Mouse (Mus musculus): ENCODE measurements at regions not wholly inside any gene's neighbourhood (a gene's known extent, or its start where the extent isn't known, plus 50 kb on each side); places are given as distances from the start of the nearest gene placed in this dataset.

DNA sequence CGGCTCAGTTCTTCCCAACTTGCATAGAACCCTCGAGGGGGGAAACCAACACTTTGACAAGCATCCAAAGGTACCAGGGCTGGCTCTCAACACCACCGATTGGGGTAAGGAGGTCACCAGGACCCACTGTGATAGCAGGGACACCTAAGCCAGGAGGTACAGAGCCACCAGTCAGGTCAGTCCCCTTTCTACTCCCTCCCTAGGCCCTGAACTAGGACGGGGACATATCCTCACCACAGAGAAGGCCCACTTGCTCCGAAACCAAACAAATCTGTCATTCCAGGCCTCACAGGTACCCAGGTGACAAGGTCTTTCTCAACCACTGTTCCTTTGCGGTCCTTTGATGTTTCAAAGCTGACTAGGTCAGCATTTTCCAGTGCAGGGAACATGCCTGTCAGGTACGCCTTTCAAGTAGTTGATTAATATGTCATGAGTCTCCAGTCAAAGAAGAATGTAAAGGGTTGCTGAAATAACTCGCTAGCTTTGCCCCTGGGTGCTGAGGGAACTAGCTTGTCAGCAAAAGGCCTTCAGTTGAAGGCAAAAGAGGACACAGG lies 95.4 kb downstream of the Zfp36l1 start:
- DNase-seq = no peak

DNA sequence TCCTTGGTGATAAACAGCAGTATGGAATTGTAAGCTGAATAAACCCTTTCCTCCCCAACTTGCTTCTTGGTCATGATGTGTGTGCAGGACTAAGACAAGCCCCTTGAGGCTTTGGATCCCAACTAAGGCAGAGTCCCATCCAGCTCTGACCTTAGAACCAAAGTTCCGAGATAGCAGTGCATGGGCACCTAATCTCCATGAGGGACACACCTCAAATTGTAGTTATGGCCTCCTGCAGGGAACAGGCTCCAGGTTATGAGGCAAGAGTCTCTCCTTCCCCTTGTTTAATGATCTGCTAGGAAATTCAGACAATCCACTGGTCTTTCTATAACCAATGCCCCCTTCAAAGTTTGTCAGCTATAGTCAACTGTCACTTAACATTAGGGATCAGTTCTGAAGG lies 96.9 kb downstream of the Zfp36l1 start:
- no peak for DNase-seq

DNA sequence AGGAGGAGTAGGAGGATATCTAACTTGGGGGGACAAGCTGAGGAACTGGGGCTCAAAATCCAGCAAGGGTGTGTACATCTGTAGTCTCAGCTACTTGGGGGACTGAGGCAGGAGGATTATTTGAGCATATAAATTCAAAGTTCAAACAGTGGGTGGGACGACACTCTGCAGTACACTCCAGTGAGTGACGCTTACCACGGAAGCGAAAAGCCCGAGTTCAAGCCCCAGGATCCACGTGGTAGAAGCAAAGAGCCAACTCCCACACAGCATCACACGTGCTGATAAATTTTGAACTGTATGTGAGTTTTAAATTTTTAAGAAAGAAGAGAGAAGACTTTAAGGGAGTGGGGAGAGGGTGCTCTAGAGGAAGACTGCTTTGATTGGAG lies 98.2 kb downstream of the Zfp36l1 start:
- no peak for DNase-seq

DNA sequence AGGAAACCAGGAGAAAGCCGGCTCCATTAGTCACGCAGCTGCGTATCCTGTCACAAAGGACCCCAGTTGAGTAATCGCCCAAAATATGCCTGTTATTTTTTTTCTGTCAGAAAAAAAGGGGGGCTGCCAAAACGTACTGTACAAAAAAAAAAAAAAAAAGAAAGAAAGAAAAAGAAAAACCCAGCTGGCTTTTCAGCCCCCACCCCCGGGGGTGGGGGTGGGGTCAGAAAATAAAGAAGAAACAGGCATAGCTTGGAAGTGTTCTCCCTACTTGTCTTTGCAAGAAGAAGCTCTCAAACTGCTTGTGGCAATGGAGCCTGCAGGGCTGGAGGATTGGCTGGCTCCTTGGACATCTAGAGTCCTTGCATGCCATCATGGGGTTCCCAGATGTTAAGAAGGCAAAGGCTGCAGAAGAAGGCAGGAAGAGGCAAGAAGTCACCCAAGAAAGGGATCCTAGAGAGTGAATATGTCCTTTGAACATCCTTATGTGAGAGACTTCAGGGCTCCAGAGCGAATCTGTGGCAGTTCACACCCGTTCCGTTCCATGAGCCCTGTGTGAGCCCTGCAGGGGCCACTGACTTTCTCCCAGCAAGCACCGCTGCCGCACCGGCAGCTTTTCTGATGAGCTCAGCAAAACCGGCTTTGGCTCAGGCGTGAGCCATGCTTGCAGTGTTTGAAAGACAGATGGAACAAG lies 98.8 kb downstream of the Zfp36l1 start:
- peak; percentile 52 for DNase-seq

DNA sequence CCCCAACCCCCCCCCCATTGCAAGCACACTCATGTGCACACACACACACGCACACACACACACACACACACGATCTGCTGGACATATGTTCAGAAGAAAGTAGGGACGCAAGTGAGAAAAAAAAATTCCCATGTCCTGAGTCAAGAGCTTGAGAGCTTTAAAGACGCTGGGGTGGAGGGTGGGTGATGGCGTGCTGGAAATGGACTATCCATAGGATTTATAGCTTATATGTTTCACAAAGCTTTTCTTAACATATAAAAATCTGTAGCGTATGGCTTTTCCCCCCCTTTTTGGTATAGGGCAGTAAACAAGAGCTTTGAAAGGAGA lies 99.3 kb downstream of the Zfp36l1 start:
- no peak for DNase-seq

GRCm38 (mm10) chr12:80011916-80012315 lies 100.9 kb downstream of the Zfp36l1 start:
- DNase-seq = no peak

DNA sequence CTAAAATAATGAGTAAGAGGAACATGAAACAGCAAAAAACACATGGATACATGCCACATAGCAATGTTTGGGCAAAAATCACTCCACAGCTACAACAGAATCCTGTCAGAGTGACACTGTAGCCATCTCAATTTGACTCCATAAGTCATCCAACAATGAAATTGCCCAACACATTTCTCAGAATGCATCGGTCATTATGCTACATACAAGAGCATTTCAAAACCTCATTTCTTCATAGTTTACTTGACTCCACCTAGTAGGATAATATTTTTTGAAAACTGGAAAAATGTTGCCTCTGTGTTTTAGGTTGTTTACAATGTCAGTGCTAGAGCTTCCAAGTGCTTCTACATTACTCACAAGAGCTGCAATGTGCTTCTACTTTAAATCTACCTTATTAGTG lies 101.9 kb downstream of the Zfp36l1 start:
- DNase-seq = no peak

GRCm38 (mm10) chr12:80010220-80010619 lies 102.6 kb downstream of the Zfp36l1 start:
- no peak for DNase-seq

DNA sequence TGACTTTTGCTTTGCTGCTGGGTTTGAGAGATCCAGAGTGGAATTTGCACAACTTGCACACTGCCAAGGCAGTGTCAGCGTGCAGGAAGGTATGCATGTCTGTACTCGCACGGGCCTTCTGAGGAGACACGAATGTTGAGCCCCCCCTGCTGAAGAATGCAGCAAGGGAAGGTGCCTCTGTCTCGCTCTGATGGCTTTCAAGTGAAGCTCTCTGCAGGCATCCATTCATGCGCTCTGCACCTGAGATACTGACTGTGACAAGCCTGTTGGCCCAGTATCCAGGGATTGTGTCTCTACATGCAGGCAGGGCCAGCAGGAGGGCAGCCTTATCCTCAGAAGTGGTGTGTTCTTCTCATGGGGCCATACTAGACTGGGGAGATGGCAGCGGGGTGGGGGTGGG lies 105.0 kb downstream of the Zfp36l1 start:
- DNase-seq = no peak

DNA sequence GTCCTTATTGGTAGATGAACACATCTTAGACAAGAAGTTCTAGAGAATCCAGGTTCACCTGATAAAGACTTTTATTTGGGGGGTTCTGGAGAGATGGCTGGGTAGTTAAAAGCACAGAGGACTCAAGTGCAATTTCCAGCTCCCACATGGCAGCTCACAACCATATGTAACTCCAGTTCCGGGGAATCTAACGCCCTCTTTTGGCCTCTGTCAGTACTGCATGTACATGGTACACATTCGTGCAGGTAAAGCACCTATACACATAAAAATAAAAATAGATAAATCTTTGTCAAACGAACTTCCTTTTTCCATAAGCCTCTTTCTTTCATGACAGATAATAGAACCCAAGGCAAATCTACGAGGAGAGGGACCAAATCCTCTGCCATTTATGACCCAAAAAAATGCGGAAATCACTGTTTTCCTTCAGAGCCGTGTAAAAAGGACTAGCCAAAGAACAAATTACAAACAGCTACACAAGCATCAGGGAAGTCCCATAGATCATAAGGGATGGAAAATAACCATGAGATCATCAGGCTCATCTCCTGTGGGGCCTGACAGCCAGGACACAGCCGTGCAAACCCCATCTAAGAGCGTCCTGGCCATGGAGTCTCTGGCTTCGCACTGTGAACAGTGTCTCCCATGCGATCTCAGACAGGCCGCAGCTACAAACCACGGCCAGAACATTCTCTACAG lies 107.4 kb downstream of the Zfp36l1 start:
- DNase-seq = no peak

DNA sequence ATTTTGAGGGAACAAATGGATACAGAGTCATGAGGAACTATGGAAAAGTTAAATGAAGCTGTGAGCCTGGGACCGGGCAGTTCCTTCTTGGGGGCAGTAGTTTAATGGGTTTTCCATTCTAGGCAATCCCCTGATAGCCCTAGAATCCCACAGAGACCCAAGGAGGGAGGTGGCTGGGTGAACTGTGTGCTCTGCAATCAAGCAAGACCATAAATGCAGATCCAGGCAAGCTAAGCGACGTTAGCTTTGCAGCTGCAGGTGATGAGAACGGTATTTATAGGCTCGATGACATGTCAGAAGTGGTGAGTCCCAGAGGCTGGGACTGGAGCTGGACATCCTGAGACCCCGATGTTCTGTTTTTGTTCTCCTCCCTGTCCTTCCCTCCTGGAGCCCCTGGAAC lies 108.2 kb downstream of the Zfp36l1 start:
- no peak for DNase-seq

DNA sequence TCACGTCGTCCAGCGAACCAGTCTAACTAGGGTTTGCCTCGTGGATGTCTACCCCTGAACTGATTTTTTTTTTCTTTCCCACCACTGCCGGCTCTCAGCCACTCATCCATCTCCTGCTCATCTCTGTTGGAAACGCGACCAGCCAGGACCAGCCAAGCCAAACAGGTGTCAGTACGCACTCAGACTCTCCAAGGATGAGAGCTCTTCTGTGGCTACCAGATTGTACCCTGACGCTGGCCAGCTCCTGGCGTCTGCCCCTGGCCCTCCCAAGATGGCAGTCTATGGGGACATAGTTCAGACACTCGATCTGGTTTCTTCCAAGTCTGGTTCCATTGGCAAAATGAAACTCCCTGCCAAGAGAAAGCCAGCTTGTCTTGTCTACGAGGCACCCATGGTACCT lies 109.3 kb downstream of the Zfp36l1 start:
- no peak for DNase-seq

DNA sequence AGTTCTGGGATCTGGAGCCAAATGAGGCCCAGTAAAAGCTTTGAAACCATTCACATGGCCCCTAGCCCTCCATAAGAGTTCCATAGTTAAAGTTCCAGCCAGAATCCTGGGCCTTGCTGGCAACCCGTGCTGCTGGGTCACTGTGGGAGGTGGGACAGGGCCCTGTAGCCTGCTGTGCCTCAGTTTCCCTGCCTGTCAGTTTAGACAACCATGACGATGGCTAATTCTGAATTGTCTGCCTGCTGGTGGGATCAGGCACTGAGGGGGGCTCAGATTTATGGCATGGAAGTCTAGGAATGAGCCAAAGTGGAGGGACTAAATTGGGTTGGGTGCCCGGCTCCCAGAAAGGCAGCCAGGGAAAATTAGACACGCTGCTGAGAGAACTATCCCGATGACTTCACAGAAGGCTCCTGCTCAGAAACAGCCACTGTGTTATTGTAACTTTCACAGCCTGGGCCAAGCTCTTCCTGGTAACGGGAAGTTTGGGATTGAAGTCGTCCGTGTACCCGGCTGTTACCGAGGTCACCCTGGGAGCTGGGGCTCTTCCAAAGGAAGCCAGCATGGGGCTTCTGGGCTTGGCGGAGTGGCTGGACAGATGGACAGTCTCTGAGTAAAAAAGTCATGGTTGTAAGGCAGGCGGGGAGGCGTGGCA lies 110.2 kb downstream of the Zfp36l1 start:
- DNase-seq = no peak

DNA sequence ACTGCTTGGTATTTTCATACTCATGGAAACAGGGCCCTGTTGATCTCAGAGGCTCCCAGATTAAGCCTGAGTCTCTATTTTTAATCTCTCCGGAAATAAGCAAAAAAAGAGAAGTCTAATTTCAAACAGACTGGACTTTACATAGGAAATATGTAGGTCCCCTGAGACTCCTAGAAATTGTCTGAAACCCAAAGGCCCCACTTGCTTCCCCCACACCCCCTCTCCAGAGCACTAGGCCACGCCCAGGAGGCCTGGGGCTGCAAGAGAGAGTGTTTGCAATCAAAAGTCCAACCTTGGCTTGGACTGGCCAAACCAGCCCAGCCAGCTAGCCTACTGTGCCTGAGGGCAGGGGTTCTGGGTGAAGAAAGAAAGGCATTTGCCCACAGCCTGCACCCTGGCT lies 111.0 kb downstream of the Zfp36l1 start:
- DNase-seq = no peak

DNA sequence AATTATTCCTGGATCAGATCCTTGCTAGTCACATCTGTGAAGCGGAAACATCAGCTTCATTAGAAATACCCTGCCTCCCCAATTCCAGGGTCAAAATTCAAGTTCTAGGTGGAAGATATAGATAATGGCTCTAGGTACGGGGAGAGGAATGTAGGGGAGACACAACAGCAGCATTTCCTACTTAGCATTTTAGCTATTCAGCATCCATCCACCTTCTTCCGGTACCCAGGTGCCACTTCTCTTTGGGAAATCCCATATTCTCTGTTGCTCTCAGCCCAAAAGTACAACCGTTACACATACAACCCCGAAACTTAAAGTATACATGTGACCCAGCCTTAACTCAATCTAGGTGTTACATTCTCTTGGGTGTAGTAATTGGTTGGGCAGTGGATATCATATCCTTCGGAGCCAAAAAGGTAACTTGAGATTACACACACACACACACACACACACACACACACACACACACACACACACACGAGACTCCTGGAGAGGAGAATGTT lies 112.9 kb downstream of the Zfp36l1 start:
- no peak for DNase-seq

- DNase-seq = no peak
Observed at GRCm38 (mm10) chr12:79998788-79999187, 114.0 kb downstream of the Zfp36l1 start.

- DNase-seq = no peak
Observed at GRCm38 (mm10) chr12:79998339-79998738, 114.5 kb downstream of the Zfp36l1 start.

DNA sequence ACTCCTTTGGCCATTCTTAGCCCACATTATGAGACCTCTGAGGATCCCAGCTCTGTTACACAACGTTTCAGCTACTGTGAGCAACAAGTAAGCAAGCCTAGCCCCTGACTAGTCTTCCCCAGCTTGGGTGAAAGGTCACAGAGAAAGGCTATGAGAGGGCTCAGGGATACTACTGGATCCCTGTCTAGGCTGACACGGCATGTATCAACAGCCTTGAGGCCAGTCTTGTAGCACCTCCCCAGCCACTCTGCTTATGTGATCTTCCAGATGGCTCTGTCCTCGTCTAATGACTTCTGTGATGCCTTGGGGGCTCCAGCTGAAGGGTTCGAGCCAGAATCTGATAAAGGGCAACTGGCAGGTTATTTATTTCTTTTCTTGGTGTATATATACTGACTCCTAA lies 115.6 kb downstream of the Zfp36l1 start:
- DNase-seq = no peak

DNA sequence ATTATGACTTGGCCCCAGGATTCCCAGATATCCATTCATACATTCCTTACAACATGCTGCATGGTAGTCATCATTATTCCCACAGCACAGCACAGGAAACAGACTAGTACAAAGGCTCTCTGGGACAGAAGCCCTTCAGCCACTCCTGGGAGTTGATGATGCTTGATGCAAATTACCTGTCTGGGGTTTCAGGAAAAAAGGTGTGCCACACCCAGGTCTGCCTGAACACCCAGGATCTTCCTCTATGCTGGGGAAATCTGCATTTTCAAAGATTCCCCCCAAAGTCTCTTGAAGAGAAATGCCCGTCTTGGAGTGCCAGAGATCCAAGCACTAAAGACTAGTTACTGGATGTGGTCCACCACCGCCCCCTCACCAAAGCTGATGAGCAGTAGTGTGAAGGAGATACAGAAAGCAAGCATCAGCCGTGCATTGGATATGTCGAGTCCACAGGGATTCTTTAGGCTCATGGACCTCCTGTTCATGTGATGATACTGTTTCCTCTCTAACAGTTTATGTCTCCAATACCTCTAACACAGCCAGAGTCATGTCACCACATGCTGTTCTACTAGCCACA lies 117.2 kb downstream of the Zfp36l1 start:
- no peak for DNase-seq

DNA sequence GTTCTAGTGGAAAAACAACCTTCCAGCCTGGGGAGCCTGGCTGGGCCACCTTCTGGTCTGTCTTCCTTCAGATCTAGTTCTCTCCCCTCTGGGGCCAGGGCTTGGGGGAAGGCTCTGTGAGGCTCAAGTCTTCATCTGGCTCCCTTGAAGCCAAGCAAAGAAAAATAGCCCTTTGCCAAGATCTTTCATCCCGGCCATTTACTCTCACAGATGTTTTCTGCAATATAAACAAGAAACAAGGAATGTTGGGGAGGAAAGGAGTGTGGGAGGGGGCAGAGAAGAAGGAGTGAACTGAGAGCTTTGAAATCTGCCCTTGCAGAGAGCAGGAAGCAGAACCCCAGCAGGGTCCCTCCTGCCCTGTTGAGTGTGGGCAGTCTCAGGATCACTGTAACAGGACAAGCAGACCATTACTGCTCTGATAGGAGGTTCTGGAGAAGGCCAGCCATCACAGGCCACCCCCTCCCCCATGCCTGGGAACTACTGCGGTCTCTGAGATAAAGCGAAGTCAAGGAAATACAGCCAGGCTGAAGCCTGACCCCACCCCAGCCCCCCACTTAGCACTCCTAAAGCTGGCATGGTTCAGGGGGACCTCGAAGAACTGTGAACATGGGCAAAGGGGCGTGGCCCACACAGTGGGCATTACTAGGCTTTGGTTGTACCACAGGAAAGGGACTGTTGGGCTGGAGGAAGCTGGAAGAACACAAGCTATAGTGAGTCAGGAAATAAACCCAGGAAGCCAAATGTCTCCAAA lies 118.8 kb downstream of the Zfp36l1 start:
- no peak for DNase-seq

DNA sequence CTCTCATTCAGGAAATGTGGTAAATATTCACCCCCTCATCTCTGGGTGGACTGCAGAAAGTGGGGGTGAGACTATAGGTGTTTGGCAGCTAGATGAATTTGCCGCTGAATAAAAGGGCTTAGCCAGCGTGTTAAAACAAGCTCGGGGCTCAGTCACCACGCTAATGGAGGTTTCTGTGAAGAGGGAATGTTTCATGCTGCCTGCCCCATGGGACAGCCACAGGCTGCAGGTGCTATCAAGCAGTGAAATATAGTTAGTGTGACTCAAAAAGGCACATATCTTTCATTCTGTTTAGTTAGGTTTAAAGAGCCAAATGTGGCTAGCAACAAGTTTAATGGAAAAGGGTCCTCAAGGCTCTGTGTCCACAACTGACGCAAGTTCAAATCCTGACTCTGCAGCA lies 121.5 kb downstream of the Zfp36l1 start:
- no peak for DNase-seq

DNA sequence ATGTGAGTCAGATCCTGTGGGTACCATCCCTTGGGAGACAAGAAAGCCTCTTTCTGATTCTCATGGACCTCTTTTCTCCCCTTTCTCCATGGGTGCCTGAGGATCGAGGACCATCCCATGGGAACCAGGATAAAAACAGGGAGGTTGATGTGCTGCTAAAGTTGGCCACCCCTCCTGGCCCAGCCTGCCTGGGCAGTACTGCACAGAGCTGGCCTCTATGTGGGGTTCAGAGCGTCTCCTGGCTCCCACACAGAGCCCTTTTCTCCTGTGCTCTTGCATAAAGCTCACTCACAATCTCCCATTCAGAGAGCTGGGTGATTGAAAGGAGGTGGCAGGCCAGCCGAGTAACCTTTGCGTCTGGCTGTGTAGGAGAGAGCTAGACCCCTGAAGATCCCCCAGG lies 122.1 kb downstream of the Zfp36l1 start:
- peak; percentile 64 for DNase-seq

GRCm38 (mm10) chr12:79989582-79990110 lies 123.2 kb downstream of the Zfp36l1 start:
- DNase-seq = no peak

Data from layer of hippocampus, adult 9-11 months (tissue).